Mouse (Mus musculus): ENCODE data around the gene Rab17. TPM values are rescaled to one million over a fixed set of nuclear protein-coding genes. Genes with fewer than 3 reads are reported as not detected.

Rab17 gene
- total RNA-seq, 2 experiments from 2014 or later: not detected

GRCm38 (mm10) chr1:90913231-90913630 is 56.2 kb downstream of the Rab17 start:
- no peak overlapping the region for H3K27ac ChIP-seq
- intact Hi-C loops (cut with DNase I): no loop called here
- DNase-seq: no peak
- no peak overlapping the region for H3K4me3 ChIP-seq
- no peak for TF ChIP-seq CTCF (IDR thresholded peaks at IDR 0.05)

- TF ChIP-seq CTCF (IDR thresholded peaks at IDR 0.05): peak; percentile 52
- intact Hi-C loops (cut with DNase I): no loop called here
- H3K27ac ChIP-seq: peak overlapping the region; percentile 74
- peak; percentile 74 for DNase-seq
- H3K4me3 ChIP-seq: peak overlapping the region; percentile 60
These were observed 59.8 kb downstream of the Rab17 start for GRCm38 (mm10) chr1:90909631-90910152.

- no peak for TF ChIP-seq CTCF (IDR thresholded peaks at IDR 0.05)
- DNase-seq: peak; percentile 42
- H3K4me3 ChIP-seq: peak overlapping the region; percentile 60
- intact Hi-C loops (cut with DNase I): no loop called here
- peak overlapping the region; percentile 74 for H3K27ac ChIP-seq
These were observed 60.3 kb downstream of the Rab17 start for GRCm38 (mm10) chr1:90909161-90909560.

Other genes starting within 250 kb of the Rab17 start
- 10 to 100 TPM; 21.6 to 51.5 TPM for gene Col6a3, start 125.7 kb downstream of the Rab17 start, total RNA-seq (2021)
- gene Mlph, start 54.6 kb downstream of the Rab17 start, total RNA-seq (2021): under 1 TPM; 0.20 to 0.25 TPM
- gene Prlh, start 16.6 kb downstream of the Rab17 start, total RNA-seq (2021): not detected
- 100 to 1,000 TPM; 131 to 149 TPM for gene Lrrfip1, start 29.1 kb upstream of the Rab17 start, total RNA-seq (2021)
- not detected for gene Rbm44, start 175.4 kb upstream of the Rab17 start, total RNA-seq (2021)
- gene Ramp1, start 210.2 kb upstream of the Rab17 start, total RNA-seq (2021): 10 to 100 TPM; 19.0 to 29.3 TPM